Mouse (Mus musculus): Measurements from ENCODE around the gene Cyld. TPM values are rescaled to one million over a fixed set of nuclear protein-coding genes. Genes with fewer than 3 reads are reported as not detected.
"Not testable (repeated sequence)": the region's sequence is repeated elsewhere in the genome, so short reads cannot be mapped to it uniquely, and the experiment has no call there.

The Cyld gene
- total RNA-seq, 2 experiments from 2014 or later: 14.1 to 16.3 TPM

DNA sequence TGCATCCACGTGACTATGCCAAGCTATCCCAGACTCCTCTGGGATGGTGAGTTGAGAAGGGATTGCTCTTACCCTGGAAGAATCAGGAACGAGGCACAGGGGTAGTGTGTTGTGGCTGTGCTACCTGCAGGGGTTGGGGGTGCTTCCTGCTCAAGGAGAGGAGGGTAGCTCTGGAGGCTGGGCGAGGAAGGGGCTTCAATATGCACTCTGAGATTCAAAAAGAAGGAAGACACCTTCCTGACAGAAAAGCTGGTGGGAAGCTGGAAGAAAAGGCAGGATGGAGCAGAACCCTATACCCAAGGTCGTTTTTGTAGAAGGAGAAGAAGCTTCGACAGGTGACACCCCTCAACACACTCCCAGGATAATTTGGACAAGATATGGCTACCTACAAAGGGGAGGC, 84.5 kb downstream of the Cyld start:
- ATAC-seq (replicated peaks; ENCODE audit: low FRiP score, poor library complexity, severe bottlenecking): no peak

- no peak for ATAC-seq (replicated peaks; ENCODE audit: low FRiP score, poor library complexity, severe bottlenecking)
Observed at GRCm38 (mm10) chr8:88783722-88784121, 86.9 kb downstream of the Cyld start.

DNA sequence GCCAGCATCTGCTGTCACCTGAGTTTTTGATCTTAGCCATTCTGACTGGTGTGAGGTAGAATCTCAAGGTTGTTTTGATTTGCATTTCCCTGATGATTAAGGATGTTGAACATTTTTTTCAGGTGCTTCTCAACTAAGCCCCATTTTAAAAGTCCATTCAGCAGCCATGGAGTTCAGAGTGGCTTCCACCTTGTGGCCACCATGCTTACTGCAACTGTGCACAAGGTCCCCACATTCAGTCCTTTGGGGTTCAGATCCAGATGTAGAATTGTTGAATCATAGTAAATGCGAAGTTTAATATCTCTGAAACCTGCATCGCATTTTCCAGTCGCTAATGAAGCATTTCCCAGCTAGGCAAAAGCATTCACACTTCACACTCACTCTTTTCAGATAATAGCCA, 91.5 kb downstream of the Cyld start:
- not testable (repeated sequence) for ATAC-seq (replicated peaks; ENCODE audit: low FRiP score, poor library complexity, severe bottlenecking)

- ATAC-seq (replicated peaks; ENCODE audit: low FRiP score, poor library complexity, severe bottlenecking): no peak
Observed at GRCm38 (mm10) chr8:88792691-88793323, 96.0 kb downstream of the Cyld start.

DNA sequence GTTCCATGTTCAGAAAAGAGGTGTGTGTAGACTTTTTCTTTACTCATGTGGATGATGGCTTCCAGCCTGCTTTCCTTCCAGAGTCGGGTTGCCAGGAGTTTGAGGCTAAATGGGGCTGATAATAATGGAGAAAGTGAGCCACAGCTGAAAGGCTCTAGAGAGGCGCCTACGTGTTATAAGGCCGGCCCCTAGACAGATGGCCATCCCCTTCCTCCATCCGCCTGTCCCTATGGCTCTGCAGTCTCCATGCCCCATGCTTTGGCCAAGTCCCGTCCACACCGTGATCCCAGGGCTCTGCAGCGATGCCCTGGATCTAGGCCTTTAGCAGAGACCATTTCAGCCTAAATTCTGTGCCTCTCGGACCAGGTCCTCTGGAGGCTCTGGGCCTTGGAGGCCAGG, 96.5 kb downstream of the Cyld start:
- ATAC-seq (replicated peaks; ENCODE audit: low FRiP score, poor library complexity, severe bottlenecking): no peak

DNA sequence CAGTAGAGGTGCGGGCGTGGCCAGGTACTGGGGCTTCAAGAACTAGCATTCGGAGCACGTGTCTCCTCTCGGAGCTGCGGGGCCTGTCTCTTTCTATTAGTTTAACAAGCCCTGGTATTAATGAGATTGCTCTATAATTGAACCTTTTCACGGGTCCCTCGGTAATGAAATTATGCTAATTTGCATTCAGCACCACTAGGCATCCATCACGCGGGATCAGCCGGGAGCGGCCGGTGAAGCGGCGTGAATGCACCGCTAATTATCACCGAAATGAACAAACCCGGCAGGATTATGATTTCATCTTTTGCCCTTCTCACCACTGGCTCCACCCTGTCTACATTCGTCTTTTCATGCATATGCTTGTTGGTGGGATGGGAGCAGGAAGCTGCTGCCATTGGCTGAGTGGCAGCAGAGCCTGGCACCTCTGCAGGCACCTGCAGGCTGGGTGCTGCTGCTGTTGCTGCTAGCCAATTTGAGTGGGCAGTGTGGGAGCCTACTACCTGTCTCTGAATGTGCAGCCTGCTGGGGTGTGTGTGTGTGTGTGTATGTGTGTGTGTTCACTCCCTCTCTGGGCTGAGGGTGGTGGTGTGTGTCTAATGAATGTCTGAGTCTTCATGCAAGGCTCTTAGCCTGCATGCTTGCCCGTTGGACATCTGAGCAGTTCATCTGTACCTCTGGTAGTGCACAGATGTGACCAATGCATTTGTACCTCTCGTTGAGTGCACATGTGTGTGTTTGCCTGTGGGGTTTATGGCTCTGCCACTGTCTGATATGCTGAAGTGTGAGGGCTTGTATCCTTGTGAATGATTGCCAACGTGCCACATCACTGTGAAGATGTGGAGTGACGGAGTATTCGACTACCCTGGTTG, 97.2 kb downstream of the Cyld start:
- ATAC-seq (replicated peaks; ENCODE audit: low FRiP score, poor library complexity, severe bottlenecking): no peak

GRCm38 (mm10) chr8:88794615-88794907, 97.7 kb downstream of the Cyld start:
- no peak for ATAC-seq (replicated peaks; ENCODE audit: low FRiP score, poor library complexity, severe bottlenecking)

GRCm38 (mm10) chr8:88795896-88796295, 99.1 kb downstream of the Cyld start:
- no peak for ATAC-seq (replicated peaks; ENCODE audit: low FRiP score, poor library complexity, severe bottlenecking)

GRCm38 (mm10) chr8:88796651-88797050, 99.8 kb downstream of the Cyld start:
- ATAC-seq (replicated peaks; ENCODE audit: low FRiP score, poor library complexity, severe bottlenecking): no peak

Other genes starting within 250 kb of the Cyld start
- gene Nkd1, start 175.7 kb upstream of the Cyld start, total RNA-seq (2015; ENCODE audit: low replicate concordance): not detected in 2 replicates
- not detected in 2 replicates for gene Nkd1, start 175.7 kb upstream of the Cyld start, total RNA-seq (2017; ENCODE audit: low replicate concordance)
- 15.5 and 21.8 TPM in 2 replicates for gene Snx20, start 60.9 kb upstream of the Cyld start, total RNA-seq (2015; ENCODE audit: low replicate concordance)
- gene Snx20, start 60.9 kb upstream of the Cyld start, total RNA-seq (2017; ENCODE audit: low replicate concordance): 1.7 and 4.2 TPM in 2 replicates
- 4.0 TPM in 1 of 2 replicates, not detected in the other for gene Nod2, start 49.7 kb upstream of the Cyld start, total RNA-seq (2015; ENCODE audit: low replicate concordance)
- gene Nod2, start 49.7 kb upstream of the Cyld start, total RNA-seq (2017; ENCODE audit: low replicate concordance): 0.26 and 0.53 TPM in 2 replicates